Mouse (Mus musculus) olfactory bulb, adult 2 months (tissue): Measurements from ENCODE around the gene Emc9. TPM values are rescaled to one million over a fixed set of nuclear protein-coding genes. Genes with fewer than 3 reads are reported as not detected.

ENCODE experiments used
- H3K27ac ChIP-seq: fragments of 200-500 bp; 2 replicates; pipeline ENCODE4 v1.5.1; 2012; ENCODE audit warnings: low read depth, low read length; ENCODE audit not compliant: insufficient read depth
- H3K4me1 ChIP-seq: fragments of 200-500 bp; 2 replicates; pipeline ENCODE4 v1.6.1; 2012; ENCODE audit warnings: low read length; ENCODE audit not compliant: control insufficient read depth, insufficient read depth
- H3K4me3 ChIP-seq: fragments of 200-500 bp; 2 replicates; pipeline ENCODE4 v1.5.1; 2012; ENCODE audit warnings: mild to moderate bottlenecking, low read depth, low read length, moderate library complexity; ENCODE audit not compliant: insufficient read depth
- CTCF ChIP-seq: fragments of 200-500 bp; IDR thresholded peaks from 2 replicates; pipeline ENCODE4 v1.5.1; 2012; ENCODE audit warnings: low read depth, mild to moderate bottlenecking, low read length, moderate library complexity; ENCODE audit not compliant: insufficient read depth
- POLR2A ChIP-seq: fragments of 200-500 bp; IDR thresholded peaks from 2 replicates; pipeline ENCODE4 v1.6.1; 2012; ENCODE audit warnings: mild to moderate bottlenecking, low read depth, low read length, moderate library complexity; ENCODE audit not compliant: insufficient read depth
- WGBS: fragments of 180-500 bp; shearing (Covaris S2); methylation state at CpG from one replicate; pipeline ENCODE4 v1.1.7; 2018; 5-methylcytosine and 5-hydroxymethylcytosine counted together
- polyA plus RNA-seq: library from polyadenylated mRNA; stranded (reverse); fragments of >200 nt; gene quantifications from 2 replicates; pipeline ENCODE4 v1.2.4, GENCODE M21; 2012; ENCODE audit warnings: low replicate concordance; ENCODE audit not compliant: missing spikeins, insufficient read depth, insufficient read length

Emc9 gene
- polyA plus RNA-seq, 1 experiment, result not detected

DNA sequence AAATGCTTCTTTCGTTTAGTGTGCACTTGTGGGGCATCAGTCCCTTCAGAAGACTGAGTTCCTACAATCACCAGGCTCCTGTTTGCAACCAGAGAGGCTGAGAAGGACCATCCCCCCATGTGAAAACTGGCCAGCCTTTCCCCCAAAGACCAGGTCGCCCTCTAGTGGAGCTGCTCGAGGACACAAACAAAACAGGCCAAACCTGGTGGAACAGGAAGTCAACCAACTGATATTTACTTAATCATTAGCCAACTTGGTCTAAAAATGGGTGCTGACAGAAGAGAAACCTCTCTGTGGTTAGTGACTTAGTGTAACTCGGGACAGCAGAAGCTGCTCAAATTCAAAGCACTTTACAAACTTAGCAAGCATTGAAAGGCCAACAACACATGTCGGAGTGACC, 28.1 kb downstream of the Emc9 start:
- TF ChIP-seq POLR2A (no peak), CTCF (peak; percentile 45; the same call in 1 of the 2 replicates)
- 26% methylated on average over 5 of the region's 5 CpGs for WGBS
- Histone ChIP-seq H3K4me3 (no peak overlapping the region), H3K4me1 (peaks cover 7% of the 10 kb centered on the region), H3K27ac (no peak overlapping the region)

DNA sequence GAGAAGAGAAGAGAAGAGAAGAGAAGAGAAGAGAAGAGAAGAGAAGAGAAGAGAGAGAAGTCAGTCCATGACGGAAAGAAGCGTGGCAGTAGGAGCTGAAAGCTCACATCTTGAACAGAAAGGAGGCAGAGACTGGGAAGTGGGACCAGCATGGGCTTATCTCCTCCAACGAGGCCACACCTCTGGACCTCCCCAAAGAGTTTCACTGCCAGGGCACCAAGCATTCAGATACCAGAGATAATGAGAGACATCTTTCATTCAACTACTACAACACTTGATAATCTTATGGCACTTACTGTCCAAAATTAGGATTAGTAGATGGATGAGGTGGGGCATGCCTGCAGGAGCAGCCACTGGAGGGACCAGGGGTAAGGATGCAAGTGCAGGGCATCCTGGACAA, 29.3 kb downstream of the Emc9 start:
- 76% methylated on average over 3 of the region's 3 CpGs for WGBS
- no peak overlapping the region for H3K4me3 ChIP-seq
- no peak for TF ChIP-seq CTCF
- TF ChIP-seq POLR2A, result no peak
- H3K4me1 ChIP-seq, result no peaks in the 10 kb centered on the region
- no peak overlapping the region for H3K27ac ChIP-seq

DNA sequence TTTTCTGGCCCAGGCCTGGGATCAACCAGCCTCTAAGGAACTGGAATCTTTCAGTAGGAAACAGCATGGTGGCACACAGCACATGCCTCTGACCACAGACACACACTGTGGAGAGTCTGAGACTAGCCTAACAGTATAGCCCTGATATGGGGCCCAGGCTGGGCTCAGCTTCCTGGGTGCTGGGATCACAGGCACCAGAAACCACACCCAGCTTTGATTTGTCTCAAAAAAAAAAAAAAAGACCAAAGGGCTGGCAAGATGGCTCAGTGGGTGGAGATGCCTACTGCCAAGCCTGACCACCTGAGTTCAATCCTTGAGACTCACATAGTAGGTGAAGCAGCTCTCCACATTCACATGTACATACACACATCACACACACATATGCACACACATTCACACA, 30.5 kb downstream of the Emc9 start:
- Histone ChIP-seq H3K4me3 (no peak overlapping the region), H3K27ac (peak overlapping the region; percentile 33; the same call in 1 of the 2 replicates), H3K4me1 (no peaks in the 10 kb centered on the region)
- TF ChIP-seq POLR2A (no peak), CTCF (no peak)

DNA sequence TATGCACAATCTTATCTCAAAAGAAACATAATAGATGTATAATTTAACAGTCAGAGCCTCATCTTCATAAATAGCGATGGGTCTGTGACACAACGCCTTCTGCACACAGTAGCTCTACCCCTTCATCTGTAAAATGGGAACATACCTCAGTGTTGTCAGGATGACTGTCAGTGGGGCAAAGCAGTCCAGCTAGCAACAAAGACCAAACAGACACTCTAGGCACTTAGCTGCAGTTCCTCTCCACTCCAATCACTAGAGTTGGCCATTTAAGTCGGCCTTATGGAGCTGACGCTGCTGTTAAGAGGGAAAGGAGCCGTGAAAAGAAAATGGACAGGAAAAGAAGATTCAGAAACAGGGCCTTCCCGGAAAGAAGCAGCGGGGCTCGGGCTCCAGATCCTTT, 33.3 kb downstream of the Emc9 start:
- Histone ChIP-seq H3K4me1 (no peaks in the 10 kb centered on the region), H3K4me3 (no peak overlapping the region), H3K27ac (no peak overlapping the region)
- 92% methylated on average over 8 of the region's 8 CpGs for WGBS
- TF ChIP-seq CTCF (no peak), POLR2A (no peak)

DNA sequence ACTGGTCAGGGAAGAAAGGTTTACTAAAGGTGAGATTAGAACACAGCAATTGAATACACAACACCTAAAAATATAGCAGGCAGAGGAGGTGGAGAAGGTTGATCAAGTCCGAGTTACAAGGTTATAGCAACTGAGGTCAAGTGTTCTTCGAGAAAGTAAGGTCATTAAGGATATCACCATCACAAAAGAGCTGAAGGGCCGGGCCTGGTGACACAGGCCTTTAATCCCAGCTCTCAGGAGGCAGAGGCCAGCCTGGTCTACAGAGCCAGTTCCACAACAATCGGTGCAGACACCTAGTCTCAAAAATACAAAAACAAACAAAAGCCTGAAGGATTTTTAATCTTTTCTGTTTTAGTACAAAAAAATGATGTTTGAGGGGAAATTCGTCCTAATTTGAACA, 33.8 kb downstream of the Emc9 start:
- H3K4me3 ChIP-seq, result no peak overlapping the region
- H3K4me1 ChIP-seq, result no peaks in the 10 kb centered on the region
- H3K27ac ChIP-seq, result no peak overlapping the region
- TF ChIP-seq POLR2A, result no peak
- no peak for TF ChIP-seq CTCF
- WGBS, result 74% methylated on average over 5 of the region's 5 CpGs

DNA sequence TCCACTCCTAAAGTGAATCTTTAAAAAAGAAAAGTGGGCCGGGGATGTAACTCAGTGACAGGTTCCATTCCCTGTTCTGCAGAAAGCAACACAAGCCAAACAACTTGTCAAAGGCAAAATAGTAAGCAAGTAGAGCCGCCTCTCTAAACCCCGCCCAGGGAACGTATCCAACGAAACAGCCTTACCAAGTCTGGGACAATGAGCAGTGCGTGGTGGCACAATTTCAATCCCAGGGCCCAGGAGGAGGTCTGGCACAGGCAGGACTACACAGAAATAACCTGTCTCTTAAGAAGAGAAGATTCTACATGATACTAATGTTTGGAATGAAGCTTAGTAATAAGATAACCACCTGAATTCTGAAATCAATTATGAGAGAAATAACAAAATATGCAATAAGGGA, 34.9 kb downstream of the Emc9 start:
- Histone ChIP-seq H3K4me1 (no peaks in the 10 kb centered on the region), H3K27ac (no peak overlapping the region), H3K4me3 (no peak overlapping the region)
- 69% methylated on average over 6 of the region's 6 CpGs for WGBS
- TF ChIP-seq CTCF (no peak), POLR2A (no peak)

DNA sequence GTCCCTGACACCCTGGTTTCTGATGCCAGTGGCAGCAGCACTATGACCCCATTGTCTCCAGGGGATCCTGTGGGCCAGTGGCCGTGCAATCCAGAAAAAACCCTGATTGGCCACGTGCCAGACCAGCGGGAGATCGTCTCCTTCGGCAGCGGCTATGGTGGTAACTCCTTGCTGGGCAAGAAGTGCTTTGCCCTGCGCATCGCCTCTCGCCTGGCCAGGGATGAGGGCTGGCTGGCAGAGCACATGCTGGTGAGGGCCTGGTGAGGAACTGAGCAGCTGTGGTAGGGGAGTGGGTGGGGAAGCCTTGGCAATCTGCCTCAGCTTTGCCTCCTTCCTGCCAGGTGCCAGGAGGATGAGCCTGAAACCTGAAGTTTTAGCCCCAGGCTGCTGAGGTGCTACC, 40.8 kb downstream of the Emc9 start:
- Histone ChIP-seq H3K27ac (no peak overlapping the region), H3K4me3 (no peak overlapping the region), H3K4me1 (peaks cover 18% of the 10 kb centered on the region)
- no peak for TF ChIP-seq CTCF
- no peak for TF ChIP-seq POLR2A
- WGBS, result 39% methylated on average over 9 of the region's 9 CpGs

DNA sequence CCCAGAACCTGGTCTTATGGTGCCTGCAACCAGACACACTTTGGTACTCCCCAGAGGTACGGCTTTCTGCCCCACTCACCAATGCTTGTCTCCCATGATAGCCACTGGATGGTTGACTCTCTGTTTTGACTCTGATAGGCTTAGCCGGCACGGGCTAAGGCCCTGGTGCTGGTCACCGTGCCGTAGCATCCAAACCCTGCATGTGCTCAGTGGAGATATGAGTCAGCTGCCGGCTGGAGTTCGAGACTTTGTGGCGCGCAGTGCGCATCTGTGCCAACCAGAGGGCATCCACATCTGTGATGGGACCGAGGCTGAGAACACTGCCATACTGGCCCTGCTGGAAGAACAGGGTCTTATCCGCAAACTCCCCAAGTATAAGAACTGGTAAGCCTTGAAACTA, 42.8 kb downstream of the Emc9 start:
- Histone ChIP-seq H3K27ac (no peak overlapping the region), H3K4me1 (peaks cover 18% of the 10 kb centered on the region), H3K4me3 (no peak overlapping the region)
- WGBS, result 87% methylated on average over 12 of the region's 12 CpGs
- no peak for TF ChIP-seq POLR2A
- TF ChIP-seq CTCF, result no peak

DNA sequence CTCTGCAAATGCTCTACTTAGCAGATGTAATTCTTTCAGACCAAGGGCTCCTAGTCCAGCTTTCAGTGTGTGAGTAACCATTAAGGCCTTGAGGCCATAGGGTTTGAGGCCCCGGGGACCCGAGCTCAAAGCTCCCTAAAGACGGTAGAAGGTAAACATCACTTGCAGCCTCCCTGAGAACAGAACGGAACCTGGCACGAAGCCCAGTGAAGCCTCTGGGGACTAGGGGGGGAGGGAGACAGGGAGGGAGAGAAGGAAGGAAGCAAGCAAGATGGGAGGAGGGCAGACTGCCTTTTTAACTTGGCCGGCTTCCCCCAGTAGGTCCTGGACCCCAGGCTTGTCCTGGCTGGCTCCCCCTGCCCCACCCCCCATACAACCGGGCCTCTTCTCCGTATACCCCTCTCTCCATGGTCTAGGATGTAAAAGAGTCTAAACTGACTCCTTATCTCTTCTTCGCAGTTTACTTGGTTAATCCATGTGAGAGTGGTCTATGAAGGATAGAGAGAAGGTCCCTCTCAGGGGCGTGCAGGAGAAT, 44.2 kb downstream of the Emc9 start:
- 6% methylated on average over 10 of the region's 10 CpGs for WGBS
- Histone ChIP-seq H3K4me3 (peak overlapping the region; percentile 68), H3K27ac (peak overlapping the region; percentile 86), H3K4me1 (peaks cover 18% of the 10 kb centered on the region)
- no peak for TF ChIP-seq CTCF
- no peak for TF ChIP-seq POLR2A
